Mouse (Mus musculus) myocyte (in vitro differentiated cells): ENCODE measurements around the gene Zcrb1. TPM values are rescaled to one million over a fixed set of nuclear protein-coding genes. Genes with fewer than 3 reads are reported as not detected.

Experiments used
- H3K27me3 ChIP-seq: one replicate; pipeline ENCODE4 v1.6.1; 2011; ENCODE audit not compliant: control insufficient read depth, insufficient read depth, insufficient read length
- H3K36me3 ChIP-seq: one replicate; pipeline ENCODE4 v1.6.1; 2011; ENCODE audit not compliant: control insufficient read depth, insufficient read depth
- H3K4me2 ChIP-seq: one replicate; pipeline ENCODE4 v1.6.1; 2011; ENCODE audit warnings: low read depth, control low read depth
- H3K4me3 ChIP-seq: one replicate; pipeline ENCODE4 v1.5.1; 2011; ENCODE audit warnings: mild to moderate bottlenecking, control low read depth, moderate library complexity
- H3K79me2 ChIP-seq: one replicate; pipeline ENCODE4 v1.6.1; 2011; ENCODE audit not compliant: control insufficient read depth, insufficient read depth
- H3ac ChIP-seq: one replicate; pipeline ENCODE4 v1.6.1; 2011; ENCODE audit not compliant: control insufficient read depth, insufficient read length
- CEBPB ChIP-seq: IDR thresholded peaks from 2 replicates; pipeline ENCODE4 v1.6.1; 2011; ENCODE audit warnings: mild to moderate bottlenecking, moderate library complexity; ENCODE audit not compliant: poor library complexity, insufficient read depth, severe bottlenecking
- E2F4 ChIP-seq: IDR thresholded peaks from one replicate; pipeline ENCODE4 v1.6.1; 2011; ENCODE audit warnings: mild to moderate bottlenecking, control low read depth, moderate library complexity; ENCODE audit not compliant: insufficient read depth
- MAX ChIP-seq: IDR thresholded peaks from one replicate; pipeline ENCODE4 v1.6.1; 2011; ENCODE audit warnings: low read depth, mild to moderate bottlenecking, control low read depth
- MYOD1 ChIP-seq, 3 experiments: IDR thresholded peaks; one replicate each; pipeline ENCODE4 v1.6.1; 2011; ENCODE audit warnings: control low read depth in 2 of 3, low read depth in 2 of 3, mild to moderate bottlenecking in 2 of 3, moderate library complexity in 1 of 3; ENCODE audit not compliant: insufficient read length in 2 of 3, control insufficient read depth in 1 of 3
- MYOG ChIP-seq, 3 experiments: IDR thresholded peaks; one replicate each; pipeline ENCODE4 v1.6.1; 2011; ENCODE audit warnings: control low read depth in 2 of 3, low read depth in 2 of 3, mild to moderate bottlenecking in 2 of 3; ENCODE audit not compliant: insufficient read length in 2 of 3, control insufficient read depth in 1 of 3, insufficient read depth in 1 of 3
- POLR2A ChIP-seq: IDR thresholded peaks from one replicate; pipeline ENCODE4 v1.6.1; 2011; ENCODE audit warnings: low read depth, mild to moderate bottlenecking, control low read depth, moderate library complexity; ENCODE audit not compliant: insufficient read length
- POLR2AphosphoS2 ChIP-seq: IDR thresholded peaks from one replicate; pipeline ENCODE4 v1.6.1; 2011; ENCODE audit warnings: low read depth, control low read depth; ENCODE audit not compliant: insufficient read length
- REST ChIP-seq: IDR thresholded peaks from one replicate; pipeline ENCODE4 v1.6.1; 2011; ENCODE audit warnings: mild to moderate bottlenecking, control low read depth, moderate library complexity; ENCODE audit not compliant: insufficient read depth, insufficient read length
- SRF ChIP-seq: IDR thresholded peaks from one replicate; pipeline ENCODE4 v1.6.1; 2011; ENCODE audit warnings: low read depth; ENCODE audit not compliant: control insufficient read depth, insufficient read length
- TCF12 ChIP-seq: IDR thresholded peaks from one replicate; pipeline ENCODE4 v1.6.1; 2011; ENCODE audit warnings: mild to moderate bottlenecking, control low read depth; ENCODE audit not compliant: poor library complexity, insufficient read depth, severe bottlenecking
- TCF3 ChIP-seq: IDR thresholded peaks from one replicate; pipeline ENCODE4 v1.6.1; 2011; ENCODE audit warnings: low read depth, control low read depth; ENCODE audit not compliant: insufficient read length
- USF1 ChIP-seq: IDR thresholded peaks from one replicate; pipeline ENCODE4 v1.6.1; 2011; ENCODE audit warnings: low read depth, mild to moderate bottlenecking, control low read depth, moderate library complexity
- polyA plus RNA-seq: library from polyadenylated mRNA; unstranded; fragments of >200 nt; fragmentation: generic; extraction: Trizol; gene quantifications from one replicate; pipeline ENCODE4 v1.2.1, GENCODE M21; 2012; ENCODE audit warnings: missing spikeins

The Zcrb1 gene
- polyA plus RNA-seq, result 91.9 TPM

GRCm38 (mm10) chr15:93397826-93398698 is at the start of gene Zcrb1, which contains the start of gene Pphln1:
TSS of gene Zcrb1 (minus strand) at chr15:93398334.
TSS of gene Pphln1 (plus strand) at chr15:93398350.
- peak in 2 of 3 experiments; percentile 9 to 19 for TF ChIP-seq MYOG (IDR thresholded peaks at IDR 0.05; ENCODE audit: control insufficient read depth in 1 of 3, insufficient read depth in 1 of 3, insufficient read length in 2 of 3, low read depth in 2 of 3)
- no peak for TF ChIP-seq TCF3
- TF ChIP-seq CEBPB, result no peak
- TF ChIP-seq MYOD1 (IDR thresholded peaks at IDR 0.05; ENCODE audit: control insufficient read depth in 1 of 3, insufficient read length in 2 of 3, low read depth in 2 of 3), result peak in 1 of 3 experiments; percentile 12
- TF ChIP-seq TCF12, result no peak
- TF ChIP-seq SRF, result peak; percentile 88
- peak; percentile 8 for TF ChIP-seq REST
- no peak for TF ChIP-seq USF1
- peak; percentile 50 for TF ChIP-seq E2F4
- TF ChIP-seq POLR2A, result peak; percentile 93
- TF ChIP-seq POLR2AphosphoS2, result peak; percentile 74
- TF ChIP-seq MAX, result no peak
- Histone ChIP-seq H3K79me2 (peaks cover 92% of the 10 kb centered on the region), H3ac (peak within 1 kb of the TSS; percentile 43), H3K4me3 (peak within 1 kb of the TSS; percentile 74), H3K27me3 (no peaks in the 10 kb centered on the region), H3K4me2 (peak within 1 kb of the TSS; percentile 97), H3K36me3 (peaks cover 10% of the 10 kb centered on the region)

- H3ac ChIP-seq, result no peak overlapping the region
- H3K27me3 ChIP-seq, result no peaks in the 10 kb centered on the region
- H3K79me2 ChIP-seq, result no peaks in the 10 kb centered on the region
- H3K4me2 ChIP-seq, result no peak overlapping the region
- TF ChIP-seq MAX, result no peak
- TF ChIP-seq REST, result no peak
- no peak for TF ChIP-seq POLR2A
- no peak for TF ChIP-seq SRF
- no peak for TF ChIP-seq TCF3
- TF ChIP-seq MYOG (IDR thresholded peaks at IDR 0.05; ENCODE audit: control insufficient read depth in 1 of 3, insufficient read depth in 1 of 3, insufficient read length in 2 of 3, low read depth in 2 of 3), result no peak
- H3K4me3 ChIP-seq, result no peak overlapping the region
- H3K36me3 ChIP-seq, result peaks cover 32% of the 10 kb centered on the region
Measured at GRCm38 (mm10) chr15:93443676-93444075, 45.5 kb upstream of the Zcrb1 start.

GRCm38 (mm10) chr15:93442271-93442670 is 44.1 kb upstream of the Zcrb1 start:
- TF ChIP-seq POLR2AphosphoS2, result no peak
- TF ChIP-seq USF1, result no peak
- no peaks in the 10 kb centered on the region for H3K27me3 ChIP-seq
- no peak overlapping the region for H3K4me2 ChIP-seq
- peaks cover 32% of the 10 kb centered on the region for H3K36me3 ChIP-seq
- H3K79me2 ChIP-seq, result no peaks in the 10 kb centered on the region
- no peak overlapping the region for H3K4me3 ChIP-seq
- no peak overlapping the region for H3ac ChIP-seq

- Histone ChIP-seq H3K4me2 (no peak overlapping the region), H3K79me2 (no peaks in the 10 kb centered on the region), H3K27me3 (no peaks in the 10 kb centered on the region), H3ac (no peak overlapping the region), H3K4me3 (no peak overlapping the region), H3K36me3 (peaks cover 21% of the 10 kb centered on the region)
- TF ChIP-seq TCF12 (no peak), REST (no peak), POLR2A (no peak), MAX (no peak), CEBPB (no peak), E2F4 (no peak), MYOG (IDR thresholded peaks at IDR 0.05; ENCODE audit: control insufficient read depth in 1 of 3, insufficient read depth in 1 of 3, insufficient read length in 2 of 3, low read depth in 2 of 3) (no peak), SRF (no peak), POLR2AphosphoS2 (no peak), TCF3 (no peak), USF1 (no peak), MYOD1 (IDR thresholded peaks at IDR 0.05; ENCODE audit: control insufficient read depth in 1 of 3, insufficient read length in 2 of 3, low read depth in 2 of 3) (no peak)
Measured at GRCm38 (mm10) chr15:93438663-93439062, 40.5 kb upstream of the Zcrb1 start.

- Histone ChIP-seq H3K27me3 (no peaks in the 10 kb centered on the region), H3K36me3 (peaks cover 8% of the 10 kb centered on the region), H3K4me3 (no peak overlapping the region), H3ac (no peak overlapping the region), H3K4me2 (no peak overlapping the region), H3K79me2 (no peaks in the 10 kb centered on the region)
- TF ChIP-seq MYOG (IDR thresholded peaks at IDR 0.05; ENCODE audit: control insufficient read depth in 1 of 3, insufficient read depth in 1 of 3, insufficient read length in 2 of 3, low read depth in 2 of 3) (no peak), MAX (no peak), CEBPB (no peak), POLR2AphosphoS2 (no peak), POLR2A (no peak), MYOD1 (IDR thresholded peaks at IDR 0.05; ENCODE audit: control insufficient read depth in 1 of 3, insufficient read length in 2 of 3, low read depth in 2 of 3) (no peak), E2F4 (no peak), TCF12 (no peak), REST (no peak), TCF3 (no peak), SRF (no peak), USF1 (no peak)
Measured at GRCm38 (mm10) chr15:93435998-93436397, 37.9 kb upstream of the Zcrb1 start.
